Comparison of ENCODE assay signal across 34 mouse cellular contexts in genomic region chr10:127903116-127903515, GRCm38 (mm10). TPM values are rescaled to one million over a fixed set of nuclear protein-coding genes. Genes with fewer than 3 reads are reported as not detected.
"Had no signal": no experiment of that assay in that cellular context is flagged by ENCODE, and none has a peak within 500 bp of the region (broad histone marks: within the 10 kb centered on the region; RNA-seq: fewer than 3 reads in every experiment).

No protein-coding gene starts in this region.

- H3K36me3 ChIP-seq: lung, embryonic 15.5 days; midbrain, embryonic 10.5 days; midbrain, embryonic 13.5 days; neural tube, embryonic 13.5 days had no signal

- H3K4me1 ChIP-seq: megakaryocyte, embryonic 14.5 days; midbrain, embryonic 10.5 days had no signal

- ATAC-seq: midbrain, embryonic 13.5 days; midbrain, embryonic 16.5 days had no signal

- H3K4me2 ChIP-seq: liver, embryonic 11.5 days; lung, embryonic 15.5 days; midbrain, embryonic 13.5 days; neural tube, embryonic 13.5 days had no signal

- DNase-seq: kidney, adult 9 months; kidney, postnatal 25 days; layer of hippocampus, postnatal 36 days; lung, adult 18-20 months; lung, postnatal 10 days; lung, postnatal 36 days; right cerebral cortex, postnatal 25 days; thymus, adult 18-20 months; thymus, postnatal 14 days; thymus, postnatal 4 days had no signal

- H3K4me3 ChIP-seq: left cerebral cortex, adult 2 months; lung, embryonic 15.5 days; megakaryocyte, embryonic 14.5 days; midbrain, embryonic 10.5 days; midbrain, embryonic 13.5 days; myocyte; neural tube, embryonic 13.5 days had no signal

- H3K9me3 ChIP-seq: lung, embryonic 15.5 days; megakaryocyte, embryonic 14.5 days; midbrain, embryonic 10.5 days; midbrain, embryonic 13.5 days; neural tube, embryonic 13.5 days had no signal

- H3K27me3 ChIP-seq: lung, embryonic 15.5 days; midbrain, embryonic 13.5 days; neural tube, embryonic 13.5 days had no signal

- H3K9ac ChIP-seq: liver, embryonic 14.5 days; lung, embryonic 15.5 days; midbrain, embryonic 13.5 days; neural tube, embryonic 13.5 days had no signal

- H3K27ac ChIP-seq: kidney, postnatal 0 days; left cerebral cortex, adult 2 months; liver, embryonic 14.5 days; lung, embryonic 15.5 days; midbrain, embryonic 10.5 days; midbrain, embryonic 13.5 days; neural tube, embryonic 13.5 days had no signal

RNA-seq across cellular contexts. Expression of gene Sdr9c7, which starts 4.8 kb away (rescaled TPM):
- total RNA-seq: layer of hippocampus, adult 8-10 months; layer of hippocampus, postnatal 10 days; layer of hippocampus, postnatal 36 days; left cerebral cortex, adult 2 months; left cerebral cortex, postnatal 10 days; left cerebral cortex, postnatal 36 days; monocyte, adult 5-6 weeks; neutrophil, adult 5-6 weeks had no signal
- polyA plus RNA-seq: kidney, postnatal 0 days; limb, embryonic 11.5 days; liver, embryonic 11.5 days; liver, embryonic 14.5 days; lung, embryonic 15.5 days; midbrain, embryonic 10.5 days; midbrain, embryonic 13.5 days; midbrain, embryonic 16.5 days; myocyte; neural tube, embryonic 13.5 days; small intestine, adult 2 months had no signal

RNA-seq across cellular contexts. Expression of gene Rdh7, which starts 14.5 kb away (rescaled TPM):
- total RNA-seq: layer of hippocampus, adult 8-10 months; layer of hippocampus, postnatal 10 days; layer of hippocampus, postnatal 36 days; left cerebral cortex, adult 2 months; left cerebral cortex, postnatal 10 days; left cerebral cortex, postnatal 36 days; monocyte, adult 5-6 weeks; neutrophil, adult 5-6 weeks had no signal
- polyA plus RNA-seq: limb, embryonic 11.5 days; liver, embryonic 11.5 days; lung, embryonic 15.5 days; midbrain, embryonic 10.5 days; midbrain, embryonic 13.5 days; midbrain, embryonic 16.5 days; myocyte; neural tube, embryonic 13.5 days; testis, adult 2 months had no signal

RNA-seq across cellular contexts. Expression of gene Rdh16f2, which starts 36.8 kb away (rescaled TPM):
- total RNA-seq: layer of hippocampus, adult 8-10 months; layer of hippocampus, postnatal 10 days; layer of hippocampus, postnatal 36 days; left cerebral cortex, adult 2 months; left cerebral cortex, postnatal 10 days; left cerebral cortex, postnatal 36 days; monocyte, adult 5-6 weeks; neutrophil, adult 5-6 weeks had no signal
- polyA plus RNA-seq: limb, embryonic 11.5 days; limb, embryonic 14.5 days; liver, embryonic 11.5 days; lung, embryonic 15.5 days; midbrain, embryonic 10.5 days; midbrain, embryonic 13.5 days; midbrain, embryonic 16.5 days; neural tube, embryonic 13.5 days had no signal

RNA-seq across cellular contexts. Expression of gene Rdh19, which starts 53.4 kb away (rescaled TPM):
- total RNA-seq: layer of hippocampus, adult 8-10 months; layer of hippocampus, postnatal 10 days; layer of hippocampus, postnatal 36 days; left cerebral cortex, adult 2 months; left cerebral cortex, postnatal 10 days; left cerebral cortex, postnatal 36 days; monocyte, adult 5-6 weeks; neutrophil, adult 5-6 weeks had no signal
- polyA plus RNA-seq: large intestine, adult 2 months; limb, embryonic 11.5 days; limb, embryonic 14.5 days; liver, embryonic 11.5 days; lung, embryonic 15.5 days; midbrain, embryonic 10.5 days; midbrain, embryonic 13.5 days; midbrain, embryonic 16.5 days; myocyte; neural tube, embryonic 13.5 days; small intestine, adult 2 months; spleen, adult 2 months; stomach, embryonic 16.5 days; testis, adult 2 months had no signal
